Mouse (Mus musculus) cerebellum, adult 2 months (tissue): ENCODE data around the gene Slc12a7. TPM values are rescaled to one million over a fixed set of nuclear protein-coding genes. Genes with fewer than 3 reads are reported as not detected.
"Not testable (repeated sequence)": the region's sequence is repeated elsewhere in the genome, so short reads cannot be mapped to it uniquely, and the experiment has no call there.

Source experiments
- DNase-seq, 2 experiments: peaks; one replicate each; pipeline ENCODE4 v3.0.0; 2021
- H3K27ac ChIP-seq: fragments of 200-500 bp; 2 replicates; pipeline ENCODE4 v1.5.1; 2012; ENCODE audit warnings: low read length, control low read depth, inconsistent platforms; ENCODE audit not compliant: insufficient read depth
- H3K27me3 ChIP-seq: fragments of 200-500 bp; 2 replicates; pipeline ENCODE4 v1.6.1; 2012; ENCODE audit warnings: inconsistent platforms, mild to moderate bottlenecking, low read length, moderate library complexity; ENCODE audit not compliant: control insufficient read depth, insufficient read depth
- H3K4me1 ChIP-seq: fragments of 200-500 bp; 2 replicates; pipeline ENCODE4 v1.6.1; 2011; ENCODE audit warnings: low read length; ENCODE audit not compliant: control insufficient read depth, insufficient read depth
- H3K4me3 ChIP-seq: fragments of 200-500 bp; replicated peaks from 2 replicates; pipeline ENCODE3; 2011; ENCODE audit warnings: mild to moderate bottlenecking, low read depth, low read length, control low read depth; ENCODE audit not compliant: insufficient read depth
- CTCF ChIP-seq: fragments of 200-500 bp; IDR thresholded peaks from 2 replicates; pipeline ENCODE4 v1.5.1; 2011; ENCODE audit warnings: low read depth, mild to moderate bottlenecking, control low read depth, low read length, moderate library complexity, borderline replicate concordance; ENCODE audit not compliant: insufficient read depth
- POLR2A ChIP-seq: fragments of 200-500 bp; IDR thresholded peaks from 2 replicates; pipeline ENCODE4 v1.6.1; 2011; ENCODE audit warnings: low read length, control low read depth, borderline replicate concordance; ENCODE audit not compliant: insufficient read depth
- WGBS: fragments of 180-500 bp; shearing (Covaris S2); methylation state at CpG from one replicate; pipeline ENCODE4 v1.1.7; 2018; 5-methylcytosine and 5-hydroxymethylcytosine counted together
- polyA plus RNA-seq: library from polyadenylated mRNA; depleted of rRNA; stranded (reverse); fragments of >200 nt; gene quantifications from 2 replicates; pipeline ENCODE4 v1.2.3, GENCODE M21; 2012

The Slc12a7 gene
- polyA plus RNA-seq, 1 experiment = 3.5 TPM

- no peaks in the 10 kb centered on the region for H3K27me3 ChIP-seq
Observed at GRCm38 (mm10) chr13:73693333-73693732, 39.6 kb upstream of the Slc12a7 start.

GRCm38 (mm10) chr13:73694972-73695371 lies 37.9 kb upstream of the Slc12a7 start:
- DNase-seq = no peak
- no peak overlapping the region for H3K4me3 ChIP-seq
- 100% methylated on average over 1 of the region's 1 CpGs for WGBS

More at GRCm38 (mm10) chr13:73693333-73693732, 39.6 kb upstream of the Slc12a7 start:
- H3K27ac ChIP-seq = no peak overlapping the region
- no peak overlapping the region for H3K4me3 ChIP-seq
- H3K4me1 ChIP-seq = no peaks in the 10 kb centered on the region
- no peak for TF ChIP-seq CTCF
- WGBS = 57% methylated on average over 2 of the region's 2 CpGs
- DNase-seq = no peak

DNA sequence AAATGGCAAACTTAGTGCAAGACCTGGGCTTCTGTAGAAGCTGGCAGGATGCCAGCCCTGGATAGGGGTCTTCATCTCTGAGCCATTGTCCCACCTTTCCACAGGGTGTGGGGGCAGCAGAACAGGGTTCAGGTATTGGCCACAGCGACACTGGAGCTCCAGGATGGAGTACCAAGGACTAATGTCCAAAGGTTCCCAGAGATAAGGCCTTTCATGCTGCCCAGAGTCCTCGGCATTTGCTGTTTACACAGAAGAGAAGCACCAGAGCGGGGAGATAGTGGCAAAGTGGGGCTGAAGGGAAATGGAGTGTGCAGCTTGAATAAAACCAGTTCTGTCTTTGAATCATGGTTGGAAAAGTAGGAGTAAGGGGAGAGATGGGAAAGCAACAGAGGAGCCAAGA lies 36.4 kb upstream of the Slc12a7 start:
- no peak for DNase-seq
- Histone ChIP-seq H3K27me3 (no peaks in the 10 kb centered on the region), H3K4me1 (peaks cover 10% of the 10 kb centered on the region), H3K4me3 (no peak overlapping the region), H3K27ac (no peak overlapping the region)
- TF ChIP-seq CTCF = no peak
- TF ChIP-seq POLR2A = no peak
- 88% methylated on average over 3 of the region's 3 CpGs for WGBS

More at GRCm38 (mm10) chr13:73694972-73695371, 37.9 kb upstream of the Slc12a7 start:
- TF ChIP-seq POLR2A (no peak), CTCF (no peak)
- Histone ChIP-seq H3K27ac (no peak overlapping the region), H3K27me3 (no peaks in the 10 kb centered on the region), H3K4me1 (no peaks in the 10 kb centered on the region)

GRCm38 (mm10) chr13:73699714-73700113 lies 33.2 kb upstream of the Slc12a7 start:
- TF ChIP-seq POLR2A = no peak
- no peak for TF ChIP-seq CTCF
- DNase-seq = no peak
- 95% methylated on average over 6 of the region's 6 CpGs for WGBS
- no peaks in the 10 kb centered on the region for H3K27me3 ChIP-seq
- H3K4me1 ChIP-seq = peaks cover 10% of the 10 kb centered on the region
- H3K27ac ChIP-seq = no peak overlapping the region
- no peak overlapping the region for H3K4me3 ChIP-seq

GRCm38 (mm10) chr13:73700554-73700953 lies 32.3 kb upstream of the Slc12a7 start:
- 61% methylated on average over 12 of the region's 12 CpGs for WGBS
- peaks cover 10% of the 10 kb centered on the region for H3K4me1 ChIP-seq
- H3K27ac ChIP-seq = no peak overlapping the region
- TF ChIP-seq CTCF (no peak), POLR2A (no peak)
- no peak overlapping the region for H3K4me3 ChIP-seq
- DNase-seq = no peak
- H3K27me3 ChIP-seq = no peaks in the 10 kb centered on the region

DNA sequence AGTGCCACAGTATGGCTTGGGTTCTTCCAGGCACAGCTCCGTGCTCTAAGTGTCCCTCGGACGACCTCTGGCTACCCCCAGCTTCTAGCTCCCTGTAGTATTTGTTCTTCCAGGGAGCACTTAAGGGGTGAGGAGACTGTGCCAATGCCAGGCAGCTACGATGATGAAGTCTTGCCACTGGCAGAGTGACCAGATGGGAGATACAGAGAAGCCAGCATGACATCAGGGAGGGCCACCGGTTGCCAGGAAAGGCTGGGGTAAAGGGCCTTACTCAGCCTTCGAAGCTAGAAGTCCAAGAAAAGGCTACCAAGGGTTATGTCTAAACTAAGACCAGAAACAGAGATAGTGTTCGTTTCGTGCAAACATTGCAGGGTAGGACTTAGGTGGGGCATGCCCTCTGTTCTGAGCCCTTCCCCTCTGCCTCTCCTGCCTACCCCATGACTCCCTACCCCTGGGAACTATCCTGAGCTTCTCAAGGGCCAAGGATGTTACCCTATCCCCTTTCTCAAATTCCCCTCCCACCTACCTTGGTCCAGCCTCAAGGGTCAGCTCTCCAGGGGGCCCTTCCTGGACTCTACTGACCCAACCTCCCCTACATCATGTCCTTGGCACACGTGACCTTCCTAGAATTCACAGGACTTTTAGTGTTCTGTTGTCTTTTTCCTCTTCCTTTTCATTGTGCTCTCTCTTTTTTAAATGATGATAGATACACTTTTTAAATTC lies 31.6 kb upstream of the Slc12a7 start:
- no peak overlapping the region for H3K27ac ChIP-seq
- 35% methylated on average over 9 of the region's 9 CpGs for WGBS
- peak; percentile 24 to 44 for DNase-seq
- no peaks in the 10 kb centered on the region for H3K27me3 ChIP-seq
- H3K4me1 ChIP-seq = peaks cover 10% of the 10 kb centered on the region
- H3K4me3 ChIP-seq = no peak overlapping the region
- TF ChIP-seq POLR2A (no peak), CTCF (no peak)

GRCm38 (mm10) chr13:73702776-73703175 lies 30.1 kb upstream of the Slc12a7 start:
- TF ChIP-seq CTCF (no peak), POLR2A (no peak)
- H3K27me3 ChIP-seq = no peaks in the 10 kb centered on the region
- 88% methylated on average over 4 of the region's 4 CpGs for WGBS
- no peak for DNase-seq
- H3K27ac ChIP-seq = no peak overlapping the region
- peaks cover 10% of the 10 kb centered on the region for H3K4me1 ChIP-seq
- H3K4me3 ChIP-seq = no peak overlapping the region

DNA sequence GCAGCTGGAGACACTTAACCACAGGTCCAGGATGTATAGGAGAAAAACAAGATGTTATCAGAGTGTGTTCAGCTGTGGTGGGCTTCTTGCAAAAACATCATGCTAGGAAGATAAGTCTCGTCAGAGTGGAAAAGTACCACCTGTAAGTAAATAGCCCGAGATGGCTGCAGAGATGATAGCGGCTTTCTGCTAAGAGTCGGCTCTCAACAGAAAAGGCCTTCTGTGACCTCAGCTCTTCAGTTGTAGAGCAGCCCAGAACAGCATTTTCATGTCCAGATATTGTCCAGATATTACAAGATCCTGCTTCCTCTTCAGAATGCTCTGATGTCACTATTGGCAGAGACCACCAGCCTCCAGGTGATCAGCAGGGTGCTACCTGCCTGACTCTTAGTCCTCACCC lies 29.4 kb upstream of the Slc12a7 start:
- 94% methylated on average over 4 of the region's 4 CpGs for WGBS
- not testable (repeated sequence) for H3K27me3 ChIP-seq, H3K4me3 ChIP-seq, H3K27ac ChIP-seq, DNase-seq
- peaks cover 10% of the 10 kb centered on the region for H3K4me1 ChIP-seq

- H3K27me3 ChIP-seq = no peaks in the 10 kb centered on the region
- DNase-seq = no peak
- peaks cover 10% of the 10 kb centered on the region for H3K4me1 ChIP-seq
- no peak within 1 kb of the TSS for H3K27ac ChIP-seq
- WGBS = 30% methylated on average over 7 of the region's 7 CpGs
- no peak within 1 kb of the TSS for H3K4me3 ChIP-seq
- TF ChIP-seq CTCF (no peak), POLR2A (no peak)
Observed at GRCm38 (mm10) chr13:73704694-73705325, 28.1 kb upstream of the Slc12a7 start, which contains the start of gene Slc6a19. TSS of gene Slc6a19 (minus strand) at chr13:73704865.
